Mouse (Mus musculus): ENCODE data around the gene Tap1.

DNA sequence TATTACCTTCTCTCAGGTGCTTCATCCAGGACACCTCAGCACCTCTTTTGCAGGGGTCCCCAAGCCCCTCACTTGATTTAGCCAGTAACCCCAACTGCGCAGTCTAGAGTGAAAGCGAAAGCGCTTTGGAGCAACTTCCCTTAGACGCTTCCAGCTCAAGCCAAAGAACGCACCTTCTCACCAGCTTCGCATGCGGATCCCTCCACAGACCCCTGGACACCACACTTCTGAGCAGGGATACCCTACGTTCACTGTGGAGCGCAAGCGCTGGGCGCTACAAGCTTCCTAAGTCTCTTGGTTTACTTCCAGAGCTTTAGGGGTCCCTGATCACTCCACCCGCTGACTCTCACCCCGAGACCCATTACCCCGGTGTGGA, 480 bp upstream of the Tap1 start:
- TF ChIP-seq CTCF (IDR thresholded peaks at IDR 0.05; ENCODE audit: borderline replicate concordance, insufficient read depth, low read depth, low read length) (no peak), POLR2A (IDR thresholded peaks at IDR 0.05; ENCODE audit: borderline replicate concordance, insufficient read depth, low read length) (no peak)
